Mouse (Mus musculus) midbrain, embryonic 12.5 days (tissue): ENCODE results near the gene Tcap. TPM values are rescaled to one million over a fixed set of nuclear protein-coding genes. Genes with fewer than 3 reads are reported as not detected.
"Not testable (repeated sequence)": the region's sequence is repeated elsewhere in the genome, so short reads cannot be mapped to it uniquely, and the experiment has no call there.

Experiments used
- ATAC-seq: fragments of 200-750 bp; cut with Nextera tagmentation; 2 replicates; pipeline ENCODE4 v1.8.0; 2017; ENCODE audit warnings: low read depth, moderate TSS enrichment, moderate library complexity; ENCODE audit not compliant: low FRiP score
- H3K27ac ChIP-seq: fragments of 300-500 bp; sonication (generic); replicated peaks from 2 replicates; pipeline ENCODE4 v1.5.1; 2016; ENCODE audit warnings: mild to moderate bottlenecking
- H3K27me3 ChIP-seq: fragments of 300-500 bp; sonication (generic); 2 replicates; pipeline ENCODE4 v1.6.1; 2016; ENCODE audit warnings: mild to moderate bottlenecking
- H3K36me3 ChIP-seq: fragments of 300-500 bp; sonication (generic); 2 replicates; pipeline ENCODE4 v1.6.1; 2016
- H3K4me1 ChIP-seq: fragments of 300-500 bp; sonication (generic); 2 replicates; pipeline ENCODE4 v1.6.1; 2016
- H3K4me2 ChIP-seq: fragments of 300-500 bp; sonication (generic); replicated peaks from 2 replicates; pipeline ENCODE4 v1.6.1; 2016; ENCODE audit warnings: mild to moderate bottlenecking, moderate library complexity
- H3K4me3 ChIP-seq: fragments of 300-500 bp; sonication (generic); 2 replicates; pipeline ENCODE4 v1.5.1; 2016; ENCODE audit warnings: mild to moderate bottlenecking
- H3K9ac ChIP-seq: fragments of 300-500 bp; sonication (generic); replicated peaks from 2 replicates; pipeline ENCODE4 v1.6.1; 2016; ENCODE audit warnings: mild to moderate bottlenecking, moderate library complexity
- H3K9me3 ChIP-seq: fragments of 300-500 bp; sonication (generic); 2 replicates; pipeline ENCODE4 v1.6.1; 2016; ENCODE audit warnings: mild to moderate bottlenecking
- WGBS: fragments of 180-500 bp; shearing (Covaris S2); methylation state at CpG from one replicate; pipeline ENCODE4 v1.1.7; 2016; 5-methylcytosine and 5-hydroxymethylcytosine counted together
- polyA plus RNA-seq: library from polyadenylated mRNA; unstranded; fragments of >200 nt; fragmentation: Nextera tagmentation; extraction: Ambion mirVana; gene quantifications from 2 replicates; pipeline ENCODE4 v1.2.1, GENCODE M21; 2016

Tcap gene
- polyA plus RNA-seq, 1 experiment from 2014 or later = 0.19 TPM

DNA sequence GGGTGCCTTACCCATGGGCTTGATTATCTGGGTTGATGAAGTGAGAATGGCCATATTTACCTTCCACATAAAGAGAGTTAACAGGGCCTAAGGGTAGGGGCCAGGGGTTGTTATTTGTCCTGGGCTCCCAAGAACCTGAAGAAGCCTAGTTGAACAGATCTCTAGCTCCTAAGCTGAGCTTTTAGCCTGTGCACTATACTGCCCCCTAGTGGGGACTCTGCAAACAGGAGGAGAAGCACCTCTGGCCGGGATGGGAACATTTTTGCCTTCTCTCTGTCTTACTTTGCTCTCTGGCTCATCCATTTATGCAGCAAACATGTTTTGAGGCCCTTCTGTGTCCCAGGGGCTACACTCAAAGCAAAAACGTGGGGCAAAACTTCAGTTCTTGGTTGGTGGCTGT, 11.2 kb upstream of the Tcap start:
- peaks cover 36% of the 10 kb centered on the region for H3K36me3 ChIP-seq
- peak overlapping the region; percentile 48 for H3K4me2 ChIP-seq
- 9% methylated on average over 2 of the region's 2 CpGs for WGBS
- no peaks in the 10 kb centered on the region for H3K27me3 ChIP-seq
- H3K9ac ChIP-seq = peak overlapping the region; percentile 44; the same call in 1 of the 2 replicates
- peaks cover 29% of the 10 kb centered on the region for H3K4me1 ChIP-seq
- no peaks in the 10 kb centered on the region for H3K9me3 ChIP-seq
- H3K4me3 ChIP-seq = peak overlapping the region; percentile 13
- H3K27ac ChIP-seq = peak overlapping the region; percentile 82
- ATAC-seq = no peak

DNA sequence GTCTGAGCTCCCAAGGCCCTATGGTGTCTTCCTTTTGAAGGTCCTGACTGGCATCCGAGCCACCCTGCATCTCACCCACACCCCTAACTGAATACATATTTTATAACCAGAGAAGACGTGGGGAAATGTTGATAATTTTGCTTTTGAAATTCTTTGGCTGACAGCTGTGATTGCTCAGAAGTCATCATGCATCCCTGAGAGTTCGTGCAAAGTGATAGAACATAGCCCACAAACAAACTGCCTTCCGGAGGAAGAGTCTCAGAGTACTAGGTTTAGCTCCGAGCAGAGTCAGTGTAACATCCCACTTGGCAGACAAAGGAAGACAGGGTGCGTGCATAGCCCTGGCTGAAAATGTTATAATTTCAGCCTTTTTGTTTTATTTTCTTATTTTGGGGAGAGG, 10.4 kb upstream of the Tcap start:
- Histone ChIP-seq H3K27ac (no peak overlapping the region), H3K9ac (peak overlapping the region; percentile 28; the same call in 1 of the 2 replicates), H3K27me3 (no peaks in the 10 kb centered on the region), H3K36me3 (peaks cover 44% of the 10 kb centered on the region), H3K4me1 (peaks cover 29% of the 10 kb centered on the region), H3K4me2 (no peak overlapping the region), H3K4me3 (no peak overlapping the region), H3K9me3 (no peaks in the 10 kb centered on the region)
- ATAC-seq = no peak
- 92% methylated on average over 6 of the region's 6 CpGs for WGBS

DNA sequence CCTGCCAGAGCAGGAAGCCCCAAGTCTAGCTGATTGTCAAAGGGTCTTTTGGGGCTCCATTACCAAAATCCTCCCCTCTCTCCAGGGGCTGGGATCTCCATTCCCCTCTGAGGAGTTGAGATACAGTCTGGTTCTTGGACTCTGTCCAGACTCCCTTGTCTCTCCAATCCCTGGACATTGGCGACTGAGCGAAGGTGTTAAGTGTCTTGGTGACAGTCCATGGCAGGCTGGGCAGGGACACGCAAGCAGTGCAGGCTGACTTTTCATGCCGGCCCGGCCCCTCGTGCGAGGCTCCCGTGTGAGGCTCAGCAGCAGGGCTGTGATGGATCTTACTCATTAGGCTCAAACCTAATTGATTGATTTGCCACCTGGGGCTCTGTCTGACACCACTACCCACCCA, 9.3 kb upstream of the Tcap start:
- Histone ChIP-seq H3K27ac (no peak overlapping the region), H3K9me3 (no peaks in the 10 kb centered on the region), H3K9ac (0 out of 2 replicates have a peak overlapping the region, but pooled peaks have one; percentile 20), H3K36me3 (peaks cover 55% of the 10 kb centered on the region), H3K27me3 (no peaks in the 10 kb centered on the region), H3K4me1 (peaks cover 29% of the 10 kb centered on the region), H3K4me3 (no peak overlapping the region), H3K4me2 (no peak overlapping the region)
- ATAC-seq = no peak
- WGBS = 92% methylated on average over 8 of the region's 8 CpGs

DNA sequence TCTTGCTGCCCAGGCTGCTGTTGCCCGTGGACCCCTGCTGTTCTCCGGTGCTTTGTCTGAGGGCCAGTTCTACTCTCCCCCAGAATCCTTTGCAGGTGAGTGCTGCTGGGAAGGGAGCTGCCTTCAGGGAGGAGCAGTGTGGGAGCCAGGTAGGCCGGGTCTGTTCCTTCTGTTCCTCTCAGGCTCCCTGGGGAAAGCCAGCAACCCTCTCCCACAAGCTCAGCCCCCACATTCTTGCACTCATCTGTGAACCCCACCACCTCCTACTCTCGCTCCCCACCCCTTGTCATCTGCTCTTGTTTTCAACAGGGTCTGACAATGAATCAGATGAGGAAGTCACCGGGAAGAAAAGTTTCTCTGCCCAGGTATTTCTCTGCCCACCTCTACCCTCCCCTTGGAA, 6.9 kb upstream of the Tcap start:
- ATAC-seq = no peak
- Histone ChIP-seq H3K4me1 (peaks cover 16% of the 10 kb centered on the region), H3K36me3 (peaks cover 73% of the 10 kb centered on the region), H3K9me3 (no peaks in the 10 kb centered on the region), H3K4me3 (no peak overlapping the region), H3K27me3 (no peaks in the 10 kb centered on the region), H3K4me2 (no peak overlapping the region), H3K9ac (no peak overlapping the region), H3K27ac (no peak overlapping the region)
- WGBS = 77% methylated on average over 5 of the region's 5 CpGs

DNA sequence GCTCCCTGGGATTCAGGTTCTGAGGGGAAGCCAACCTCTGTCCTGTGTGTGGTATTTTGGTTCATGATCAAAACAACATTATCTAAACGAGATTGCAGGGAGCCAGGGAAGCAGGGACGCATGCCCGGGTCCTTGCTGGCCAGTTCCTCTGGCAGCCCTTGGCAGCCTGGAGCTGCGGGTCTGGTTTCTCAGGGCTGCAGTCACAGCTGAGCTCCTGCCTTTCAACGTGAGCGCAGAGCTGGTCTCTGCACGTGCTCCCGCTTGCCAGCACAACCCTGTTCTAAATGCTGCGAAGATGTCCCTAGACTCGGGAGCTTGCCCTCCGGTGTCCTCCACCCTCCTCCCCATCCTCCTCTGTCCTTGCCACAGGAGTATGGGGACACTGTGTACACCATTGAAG, 5.8 kb upstream of the Tcap start:
- H3K27ac ChIP-seq = no peak overlapping the region
- H3K9ac ChIP-seq = no peak overlapping the region
- WGBS = 85% methylated on average over 11 of the region's 11 CpGs
- ATAC-seq = no peak
- H3K4me2 ChIP-seq = no peak overlapping the region
- no peaks in the 10 kb centered on the region for H3K27me3 ChIP-seq
- no peak overlapping the region for H3K4me3 ChIP-seq
- H3K4me1 ChIP-seq = peaks cover 7% of the 10 kb centered on the region; the same call in 1 of the 2 replicates
- peaks cover 73% of the 10 kb centered on the region for H3K36me3 ChIP-seq
- H3K9me3 ChIP-seq = no peaks in the 10 kb centered on the region

DNA sequence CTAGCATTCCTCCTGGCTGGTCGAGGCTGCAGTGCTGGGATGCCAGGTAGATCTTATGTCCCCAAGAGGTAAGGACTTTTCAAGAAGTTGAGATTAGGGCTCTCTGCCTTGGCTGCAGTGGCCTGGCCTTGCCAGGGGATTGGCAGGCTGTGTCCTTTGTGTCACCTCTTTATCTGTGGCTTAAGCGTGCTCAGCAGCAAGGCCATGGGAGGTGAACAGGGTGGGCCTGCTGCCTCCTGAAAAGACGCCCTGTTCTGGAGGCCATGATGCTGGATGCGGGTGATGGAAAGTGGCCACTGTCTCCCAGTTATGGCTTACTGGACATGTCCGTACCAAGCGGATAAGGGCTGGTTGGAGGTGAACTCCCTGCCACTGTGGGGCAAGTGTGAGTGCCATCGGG, 4.2 kb upstream of the Tcap start:
- Histone ChIP-seq H3K36me3 (peaks cover 67% of the 10 kb centered on the region), H3K4me3 (no peak overlapping the region), H3K4me2 (no peak overlapping the region), H3K27me3 (peaks cover 15% of the 10 kb centered on the region; the same call in 1 of the 2 replicates), H3K27ac (0 out of 2 replicates have a peak overlapping the region, but pooled peaks have one; percentile 25), H3K9me3 (no peaks in the 10 kb centered on the region), H3K9ac (no peak overlapping the region), H3K4me1 (0 out of 2 replicates have a peak, but pooled peaks cover under 1% of the 10 kb centered on the region)
- no peak for ATAC-seq
- WGBS = 96% methylated on average over 7 of the region's 7 CpGs

DNA sequence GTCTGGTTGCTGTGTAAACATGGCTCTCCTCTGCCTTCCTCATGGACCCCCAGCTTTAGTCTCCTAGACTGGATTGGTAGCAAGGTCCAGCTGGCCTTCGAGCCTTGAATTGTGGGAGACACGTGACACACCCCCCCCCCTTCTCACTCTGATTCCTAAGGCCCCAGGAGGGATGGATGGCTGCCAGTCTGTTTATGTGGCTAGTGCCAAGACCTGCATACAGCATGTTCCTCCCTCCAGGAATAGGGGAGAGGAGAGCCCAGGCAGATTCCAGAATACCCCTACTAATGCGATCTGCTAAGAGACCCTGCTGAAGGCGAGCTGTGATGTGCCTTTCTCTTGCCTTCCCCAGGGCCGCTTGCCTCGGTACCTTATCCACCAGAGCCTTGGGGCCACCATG, 3.5 kb upstream of the Tcap start:
- H3K27ac ChIP-seq = no peak overlapping the region
- H3K4me3 ChIP-seq = no peak overlapping the region
- H3K9ac ChIP-seq = no peak overlapping the region
- no peak for ATAC-seq
- H3K36me3 ChIP-seq = peaks cover 60% of the 10 kb centered on the region
- 90% methylated on average over 6 of the region's 6 CpGs for WGBS
- no peak overlapping the region for H3K4me2 ChIP-seq
- H3K9me3 ChIP-seq = no peaks in the 10 kb centered on the region
- no peaks in the 10 kb centered on the region for H3K4me1 ChIP-seq
- H3K27me3 ChIP-seq = peaks cover 22% of the 10 kb centered on the region

DNA sequence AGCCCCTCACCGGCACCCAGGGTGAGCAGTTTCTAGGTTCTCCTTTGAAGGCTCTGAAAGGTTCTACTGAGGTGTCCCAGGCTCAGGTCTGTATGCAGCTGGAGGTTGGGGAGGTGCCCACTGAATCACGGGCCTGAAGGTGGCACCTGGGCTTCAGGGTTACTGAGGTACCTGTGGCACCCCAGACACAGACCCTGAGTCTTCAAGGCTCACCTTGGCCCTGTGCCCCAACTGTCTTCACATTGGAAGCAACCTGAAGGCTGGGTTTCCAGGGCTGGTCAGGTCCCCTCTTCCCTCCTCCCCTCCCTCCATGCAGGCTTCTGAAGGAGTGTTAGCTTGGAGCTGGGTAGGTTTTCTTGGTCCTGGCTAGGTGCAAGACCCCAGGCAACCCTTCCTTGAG, 2.0 kb upstream of the Tcap start:
- 97% methylated on average over 2 of the region's 2 CpGs for WGBS
- Histone ChIP-seq H3K27ac (no peak overlapping the region), H3K27me3 (peaks cover 37% of the 10 kb centered on the region), H3K4me1 (peaks cover 5% of the 10 kb centered on the region; the same call in 1 of the 2 replicates), H3K4me3 (no peak overlapping the region), H3K9ac (no peak overlapping the region), H3K9me3 (no peaks in the 10 kb centered on the region), H3K36me3 (peaks cover 44% of the 10 kb centered on the region), H3K4me2 (no peak overlapping the region)
- no peak for ATAC-seq

DNA sequence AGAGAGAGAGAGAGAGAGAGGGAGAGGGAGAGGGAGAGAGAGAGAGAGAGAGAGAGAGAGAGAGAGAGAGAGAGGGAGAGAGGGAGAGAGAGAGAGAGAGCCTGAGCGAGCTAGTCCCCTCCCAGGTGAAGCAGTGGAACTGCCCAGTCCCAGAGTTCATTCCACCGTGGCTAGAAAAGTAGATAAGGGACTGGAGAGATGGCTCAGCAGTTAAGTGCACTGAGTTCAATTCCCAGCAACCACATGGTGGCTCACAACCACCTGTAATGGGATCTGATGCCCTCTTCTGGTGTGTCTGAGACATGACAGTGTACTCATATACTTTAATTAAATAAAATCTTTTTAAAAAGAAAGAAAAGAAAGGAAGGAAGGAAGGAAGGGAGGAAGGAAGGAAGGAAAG, 1.2 kb upstream of the Tcap start:
- WGBS = 37% methylated on average over 2 of the region's 2 CpGs
- Histone ChIP-seq H3K36me3 (peaks cover 37% of the 10 kb centered on the region), H3K27me3 (peaks cover 45% of the 10 kb centered on the region)
- not testable (repeated sequence) for H3K4me3 ChIP-seq, ATAC-seq, H3K4me1 ChIP-seq, H3K4me2 ChIP-seq, H3K27ac ChIP-seq, H3K9ac ChIP-seq, H3K9me3 ChIP-seq

DNA sequence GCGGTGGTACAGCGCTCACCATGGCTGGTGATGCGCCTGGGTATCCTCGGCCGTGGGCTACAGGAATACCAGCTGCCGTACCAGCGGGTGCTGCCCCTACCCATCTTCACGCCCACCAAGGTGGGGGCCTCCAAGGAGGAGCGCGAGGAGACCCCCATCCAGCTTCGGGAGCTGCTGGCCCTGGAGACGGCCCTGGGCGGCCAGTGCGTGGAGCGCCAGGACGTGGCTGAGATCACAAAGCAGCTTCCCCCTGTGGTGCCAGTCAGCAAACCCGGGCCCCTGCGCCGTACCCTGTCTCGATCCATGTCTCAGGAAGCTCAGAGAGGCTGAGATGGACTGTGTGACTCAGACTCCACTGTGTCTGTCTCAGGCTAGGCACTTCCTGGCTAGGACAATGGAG, 605 bp downstream of the Tcap start:
- H3K4me2 ChIP-seq = no peak overlapping the region
- peaks cover 9% of the 10 kb centered on the region; the same call in 1 of the 2 replicates for H3K4me1 ChIP-seq
- no peak for ATAC-seq
- no peak overlapping the region for H3K27ac ChIP-seq
- no peak overlapping the region for H3K4me3 ChIP-seq
- WGBS = 74% methylated on average over 20 of the region's 20 CpGs
- peaks cover 63% of the 10 kb centered on the region for H3K27me3 ChIP-seq
- H3K9me3 ChIP-seq = no peaks in the 10 kb centered on the region
- H3K9ac ChIP-seq = no peak overlapping the region
- H3K36me3 ChIP-seq = peaks cover 19% of the 10 kb centered on the region

DNA sequence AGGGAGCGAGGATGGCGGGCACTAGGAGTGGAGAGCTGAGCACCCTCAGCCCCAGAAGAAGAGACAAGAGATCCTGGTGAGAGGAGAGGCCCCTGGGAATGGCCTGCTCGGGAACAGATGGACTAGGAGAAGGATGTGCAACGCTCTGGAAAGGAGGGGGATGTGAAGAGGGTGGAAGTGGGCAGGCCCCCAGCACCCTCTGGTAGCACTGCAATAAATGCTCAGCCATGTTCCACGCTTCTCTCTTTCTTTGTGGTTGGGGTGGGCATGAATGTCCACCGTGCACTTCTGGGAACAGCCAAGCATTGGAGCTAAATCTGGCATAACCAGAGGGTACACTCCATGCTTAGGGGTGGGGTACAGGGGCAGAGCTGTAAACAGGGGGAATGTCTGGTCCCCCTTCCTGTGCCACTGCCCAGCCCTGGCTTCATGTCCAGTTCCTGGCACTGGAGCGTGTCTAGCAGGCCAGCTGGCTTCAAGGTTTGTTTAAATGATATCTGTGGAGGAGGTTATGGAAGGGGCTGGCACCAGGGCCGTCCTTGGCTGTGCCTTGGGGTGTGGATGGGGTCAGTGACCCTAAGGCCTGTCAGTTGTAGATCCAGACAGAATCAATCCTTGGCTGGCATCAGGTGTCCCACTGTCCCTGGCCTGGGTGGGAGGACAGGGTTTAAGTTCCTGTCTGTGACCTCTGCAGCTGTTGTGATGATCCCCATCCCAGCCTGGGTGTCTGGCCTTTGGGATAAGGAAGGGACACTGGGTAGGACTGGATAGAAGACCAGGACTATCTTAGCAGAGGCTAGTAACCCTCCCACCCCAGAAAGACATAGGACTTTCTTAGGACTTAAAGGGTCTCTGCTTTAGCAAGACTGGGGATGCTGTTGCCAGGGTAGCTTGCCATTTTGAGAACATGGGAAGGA, 1.4 kb downstream of the Tcap start:
- Histone ChIP-seq H3K4me1 (peaks cover 9% of the 10 kb centered on the region; the same call in 1 of the 2 replicates), H3K4me2 (no peak overlapping the region), H3K4me3 (no peak overlapping the region), H3K27me3 (peaks cover 69% of the 10 kb centered on the region), H3K9me3 (no peaks in the 10 kb centered on the region), H3K9ac (no peak overlapping the region), H3K36me3 (peaks cover 11% of the 10 kb centered on the region), H3K27ac (no peak overlapping the region)
- no peak for ATAC-seq
- WGBS = 76% methylated on average over 8 of the region's 8 CpGs
